Mouse (Mus musculus): Measurements from ENCODE around the gene Glrx3. TPM values are rescaled to one million over a fixed set of nuclear protein-coding genes. Genes with fewer than 3 reads are reported as not detected.
A peak's percentile ranks its signal among the peaks of the same experiment; 100 is the strongest.
"Not testable (repeated sequence)": the region's sequence is repeated elsewhere in the genome, so short reads cannot be mapped to it uniquely, and the experiment has no call there.

Gene Glrx3
- total RNA-seq (2021) = 100 to 1,000 TPM; 136 to 144 TPM
- long read RNA-seq, experiment 1, transcript Glrx3-201 (11 exons, 1,685 nt) = major isoform, 188 of 208 reads
- long read RNA-seq, experiment 1, partial matches to known transcripts = 14 of 208 reads
- long read RNA-seq, experiment 1, other reads (novel, unspliced or antisense) = 6 of 208 reads
- long read RNA-seq, experiment 2, transcript Glrx3-201 (11 exons, 1,685 nt) = major isoform, 111 of 121 reads
- long read RNA-seq, experiment 2, partial matches to known transcripts = 8 of 121 reads
- long read RNA-seq, experiment 2, other reads (novel, unspliced or antisense) = 2 of 121 reads

DNA sequence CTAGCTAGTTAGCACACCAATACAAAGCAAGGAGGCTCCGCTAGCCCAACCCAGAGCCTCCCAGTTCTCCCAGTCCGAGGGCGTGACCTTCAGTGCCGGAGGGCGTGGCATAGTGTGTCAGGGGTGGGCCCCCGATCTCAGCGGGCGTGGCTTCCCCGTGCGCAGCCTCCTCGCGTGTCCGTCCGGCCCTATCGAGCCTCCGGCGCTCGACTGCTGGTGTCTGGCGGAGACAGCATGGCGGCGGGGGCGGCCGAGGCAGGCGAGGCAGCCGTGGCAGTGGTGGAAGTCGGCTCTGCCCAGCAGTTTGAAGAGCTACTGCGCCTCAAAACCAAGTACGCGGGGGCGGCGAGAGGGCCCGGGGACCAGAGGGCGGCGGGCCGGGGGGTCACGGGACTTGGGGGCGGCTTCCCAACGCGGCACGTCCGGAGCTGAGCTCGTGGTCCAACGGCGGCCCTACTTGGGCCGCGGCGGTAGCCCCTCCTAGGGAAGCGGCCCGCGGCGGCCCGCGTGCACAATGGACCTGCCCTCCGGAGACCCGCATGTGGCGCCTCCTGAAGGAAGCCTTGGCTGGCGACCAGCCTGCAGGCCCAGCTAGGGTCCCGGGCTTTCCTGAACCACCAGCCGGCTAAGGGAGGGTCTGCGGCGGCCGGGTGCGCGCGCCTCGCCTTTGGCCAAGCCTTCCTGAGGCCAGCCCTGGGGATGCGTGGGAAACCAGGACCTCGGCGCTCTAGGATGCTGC, at the start of gene Glrx3:
Gene Glrx3 (plus strand): TSS at position 175 of the 739 bp plus-strand sequence.
- peak; percentile 98 to 99 for DNase-seq

DNA sequence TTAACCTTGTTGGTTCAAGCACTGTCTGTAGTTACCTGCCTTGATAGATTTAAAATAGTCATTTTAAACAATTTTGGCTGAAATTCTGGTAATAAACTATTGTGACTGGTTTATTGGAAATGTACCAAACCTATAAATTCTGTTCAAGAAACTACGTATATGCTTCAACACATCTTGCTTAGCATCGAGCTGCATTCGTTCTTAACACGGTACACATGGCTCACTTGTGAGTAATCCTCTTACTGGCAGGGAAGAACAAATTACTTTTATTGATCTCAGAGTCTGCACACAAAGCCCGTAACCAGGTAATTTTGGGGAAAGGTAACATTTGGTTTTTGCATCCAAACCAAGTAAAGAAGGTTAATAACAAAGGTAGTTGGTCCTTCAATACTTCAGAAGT, 49.6 kb upstream of the Glrx3 start:
- no peak for DNase-seq

GRCm38 (mm10) chr7:137395421-137395820, 42.0 kb upstream of the Glrx3 start:
- no peak for DNase-seq

GRCm38 (mm10) chr7:137397361-137397910, 40.0 kb upstream of the Glrx3 start:
- DNase-seq = no peak

GRCm38 (mm10) chr7:137398973-137399372, 38.4 kb upstream of the Glrx3 start:
- DNase-seq = no peak

- no peak for DNase-seq
These were observed 33.3 kb upstream of the Glrx3 start for GRCm38 (mm10) chr7:137404146-137404545.

GRCm38 (mm10) chr7:137407428-137408058, 29.9 kb upstream of the Glrx3 start:
- no peak for DNase-seq

DNA sequence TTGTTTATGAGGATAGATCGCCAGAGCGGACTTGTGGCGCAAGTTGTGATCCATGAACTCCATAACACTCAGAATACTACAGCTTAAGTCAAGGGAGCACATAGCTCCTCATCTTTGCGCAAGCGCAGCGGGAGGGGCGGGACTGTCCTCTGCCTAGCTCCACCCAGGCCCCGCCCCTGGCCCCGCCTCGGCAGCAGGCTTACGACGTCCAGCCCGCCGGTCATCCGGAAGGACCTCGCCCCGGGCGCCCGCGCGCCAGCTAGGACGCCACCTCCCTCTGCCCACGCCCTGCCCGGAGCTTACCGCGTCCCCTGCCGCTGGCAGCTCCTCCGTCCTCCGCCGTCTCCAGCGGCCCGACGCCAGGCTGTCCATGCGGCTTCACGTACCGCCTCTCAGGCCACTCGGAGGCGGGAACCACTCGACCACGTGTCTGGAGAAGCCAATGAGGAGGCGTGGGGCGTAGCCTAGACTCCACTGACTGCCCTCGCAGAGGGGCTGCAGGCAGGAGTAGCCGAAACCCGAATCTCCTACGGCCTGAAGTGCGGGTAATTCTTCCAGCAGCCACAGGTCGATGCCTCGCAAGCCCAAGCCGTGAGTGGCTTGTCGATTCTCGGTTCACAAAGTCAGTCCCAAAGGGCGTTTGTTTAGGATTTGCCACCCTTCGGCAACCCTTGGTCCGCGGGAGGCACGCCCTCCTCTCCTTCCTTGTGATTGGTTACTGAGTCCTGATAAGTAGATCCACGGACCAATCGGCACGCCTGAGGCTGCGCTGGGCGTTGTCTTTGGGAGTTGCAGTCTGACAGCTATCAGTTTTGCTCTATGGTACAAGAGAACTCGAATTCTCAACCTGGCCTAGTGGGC, 26.8 kb upstream of the Glrx3 start, which contains the start of gene 9430038I01Rik:
Gene 9430038I01Rik (minus strand): TSS at position 426 of the 861 bp plus-strand sequence.
- peak; percentile 98 for DNase-seq

DNA sequence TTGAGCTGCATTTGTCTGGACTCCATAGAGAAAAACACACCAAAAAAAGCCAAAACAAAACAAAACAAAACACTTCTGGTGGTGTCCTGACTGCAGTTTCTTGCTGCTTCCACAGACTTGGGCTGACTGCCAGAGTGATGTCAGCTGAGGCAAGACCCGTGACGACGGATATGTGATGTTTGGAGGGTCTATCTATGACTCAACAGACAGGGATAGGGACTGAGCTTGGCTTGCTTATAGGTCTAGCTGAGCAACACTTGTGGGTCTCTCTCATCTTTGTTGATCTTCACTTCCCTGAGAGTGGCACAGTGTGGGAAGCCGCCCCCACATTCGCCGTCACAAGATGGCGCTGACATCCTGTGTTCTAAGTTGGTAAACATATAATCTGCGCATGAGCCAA, 22.7 kb upstream of the Glrx3 start:
- no peak for DNase-seq

DNA sequence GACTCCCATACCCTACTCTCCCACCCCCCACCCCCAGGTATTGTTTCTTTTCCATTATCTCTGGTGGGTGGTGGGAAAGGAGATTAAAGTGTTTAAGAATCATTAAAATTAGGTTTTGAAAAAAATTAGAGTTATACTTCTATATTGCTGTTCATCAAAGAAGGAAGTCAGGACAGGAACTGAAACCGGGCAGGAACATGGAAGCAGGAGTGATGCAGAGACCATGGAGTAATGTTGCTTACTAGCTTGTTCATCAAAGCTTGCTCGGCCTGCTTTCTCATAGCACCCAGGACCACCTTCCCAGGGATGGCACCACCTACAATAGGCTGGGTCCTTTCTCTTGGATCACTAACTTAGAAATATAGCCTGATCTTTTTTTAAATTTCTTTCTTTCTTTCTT, 16.9 kb upstream of the Glrx3 start:
- DNase-seq = no peak

DNA sequence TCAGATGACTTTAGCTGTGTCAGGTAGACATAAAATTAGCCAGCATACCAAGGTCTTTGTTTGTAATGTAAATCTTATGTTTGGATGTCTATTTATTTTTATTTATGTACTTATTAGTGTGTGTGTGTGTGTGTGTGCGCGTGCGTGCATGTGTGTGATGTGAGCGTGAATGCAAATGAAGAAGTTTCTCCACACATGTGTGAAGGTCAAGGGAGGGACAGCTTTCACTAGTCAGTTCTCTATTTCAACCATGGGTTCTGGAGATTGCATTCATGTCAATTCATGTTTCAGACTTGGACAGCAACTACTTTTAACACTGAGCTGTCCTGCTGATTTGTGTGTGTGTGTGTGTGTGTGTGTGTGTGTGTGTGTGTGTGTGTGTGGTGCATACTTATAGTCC, 16.2 kb upstream of the Glrx3 start:
- no peak for DNase-seq

- no peak for DNase-seq
These were observed 10.7 kb upstream of the Glrx3 start for GRCm38 (mm10) chr7:137426693-137427092.

- no peak for DNase-seq
These were observed 5.4 kb upstream of the Glrx3 start for GRCm38 (mm10) chr7:137431769-137432603.

DNA sequence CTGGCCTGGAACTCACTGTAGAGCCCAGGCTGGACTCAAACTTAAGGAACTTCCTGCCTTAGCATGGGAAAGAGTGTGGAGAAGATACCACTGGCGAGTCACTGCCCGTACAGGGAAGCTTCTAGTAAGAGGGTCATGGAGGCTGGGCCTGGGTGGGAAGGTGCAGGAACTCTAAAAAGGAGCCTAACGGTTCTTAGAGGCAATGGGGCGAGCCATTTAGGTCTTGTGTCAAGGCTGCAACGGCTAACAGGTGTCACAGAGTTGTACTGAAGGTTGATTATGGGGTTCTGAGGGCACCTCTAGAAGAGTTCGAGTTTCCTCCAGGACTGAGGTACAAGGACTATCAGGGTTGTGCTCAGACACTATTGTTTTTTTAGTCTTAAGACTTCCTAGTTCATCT, 513 bp upstream of the Glrx3 start:
- no peak for DNase-seq

DNA sequence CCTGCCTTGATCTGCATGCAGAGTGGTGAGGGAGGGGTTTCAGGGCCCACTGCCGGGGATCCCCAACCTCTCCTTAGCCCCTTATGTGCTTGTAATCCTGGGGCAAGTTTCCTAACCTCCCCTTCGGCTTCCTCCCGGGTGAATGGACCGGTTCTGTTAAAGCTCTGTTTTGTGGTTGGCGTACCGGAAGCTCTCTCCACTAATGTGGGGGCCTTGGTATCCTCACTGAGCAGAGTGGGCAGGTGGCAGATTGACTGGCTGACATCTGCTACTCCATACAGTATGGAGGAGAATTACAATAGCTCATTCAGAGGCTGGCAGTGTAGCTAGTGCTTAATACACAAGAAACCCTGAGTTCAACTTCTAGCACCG, 751 bp downstream of the Glrx3 start:
- DNase-seq = peak; percentile 10 to 23

DNA sequence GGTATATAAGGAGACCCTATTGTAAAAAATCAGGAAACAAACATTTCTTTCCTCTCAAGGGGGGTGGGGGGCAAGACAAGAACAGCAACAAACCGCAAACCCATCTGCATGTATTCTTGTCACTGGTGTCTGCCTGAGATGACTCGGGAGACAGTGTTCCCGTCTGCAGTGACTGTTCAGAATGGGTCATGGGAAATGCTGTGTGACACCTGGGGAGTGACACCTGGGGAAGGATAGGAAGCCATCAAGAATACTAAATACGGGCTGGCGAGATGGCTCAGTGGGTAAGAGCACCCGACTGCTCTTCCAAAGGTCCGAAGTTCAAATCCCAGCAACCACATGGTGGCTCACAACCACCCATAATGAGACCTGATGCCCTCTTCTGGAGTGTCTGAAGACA, 1.5 kb downstream of the Glrx3 start:
- DNase-seq = not testable (repeated sequence)

GRCm38 (mm10) chr7:137442951-137443350, 5.5 kb downstream of the Glrx3 start:
- DNase-seq = peak; percentile 28 to 62

DNA sequence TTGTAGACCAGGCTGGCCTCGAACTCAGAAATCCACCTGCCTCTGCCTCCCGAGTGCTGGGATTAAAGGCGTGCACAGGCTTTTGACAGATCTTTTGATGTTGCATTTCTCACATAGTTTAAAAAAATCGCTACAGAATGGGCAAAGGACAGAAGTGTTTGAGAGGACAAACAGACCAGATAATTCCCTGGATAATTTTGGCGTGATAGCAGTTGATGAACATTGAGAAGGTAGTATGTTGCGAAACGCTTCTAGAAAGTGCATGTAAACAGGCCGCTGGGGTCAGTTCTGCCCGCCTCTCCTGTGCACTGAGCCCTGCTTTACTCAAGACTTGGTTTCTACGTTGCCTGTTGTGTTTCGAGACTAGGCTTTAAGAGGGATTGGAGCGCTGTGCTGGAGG, 7.9 kb downstream of the Glrx3 start:
- no peak for DNase-seq

GRCm38 (mm10) chr7:137461396-137461795, 24.0 kb downstream of the Glrx3 start:
- no peak for DNase-seq

DNA sequence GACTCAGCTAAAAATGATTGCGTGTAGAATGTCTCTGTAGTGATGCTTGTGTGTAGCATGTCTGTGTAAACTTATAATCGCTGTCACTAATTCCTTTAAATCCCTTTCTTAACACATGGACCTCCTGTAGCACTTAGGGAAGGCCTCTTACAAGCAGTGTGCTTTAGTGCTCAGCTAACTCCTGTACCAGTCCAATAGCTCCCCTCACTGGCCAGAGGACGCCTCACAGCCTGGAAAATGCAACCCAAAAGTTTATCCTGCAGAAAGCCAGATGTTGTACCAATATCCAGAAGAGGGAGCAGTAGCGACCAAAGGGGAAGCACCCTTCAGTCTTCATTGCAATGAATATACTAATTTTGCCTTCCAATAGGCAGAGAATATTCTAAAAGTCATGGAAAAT, 30.8 kb downstream of the Glrx3 start:
- peak; percentile 30 to 61 for DNase-seq
